Mouse (Mus musculus): ENCODE data around the gene Epb41l2.

- TF ChIP-seq CTCF (IDR thresholded peaks at IDR 0.05; ENCODE audit: borderline replicate concordance, control insufficient read depth, extremely low read depth, insufficient read depth, low read length, poor library complexity) (no peak), POLR2A (IDR thresholded peaks at IDR 0.05; ENCODE audit: control insufficient read depth, extremely low read depth, insufficient read depth, low read length, poor library complexity) (no peak)
Measured at GRCm38 (mm10) chr10:25471944-25472343, 112.3 kb downstream of the Epb41l2 start.
